Mouse (Mus musculus): ENCODE results near the gene Hmcn2.

- no peak for TF ChIP-seq CTCF (IDR thresholded peaks at IDR 0.05; ENCODE audit: control insufficient read depth, insufficient read depth, insufficient read length)
- no peak for TF ChIP-seq USF1 (IDR thresholded peaks at IDR 0.05; ENCODE audit: low read depth)
- peak; percentile 8 for TF ChIP-seq MYOD1 (IDR thresholded peaks at IDR 0.05; ENCODE audit: control insufficient read depth, insufficient read length, low read depth)
Observed at GRCm38 (mm10) chr2:31442480-31443160, 128.4 kb downstream of the Hmcn2 start.

All from C2C12 (cell line).